Mouse (Mus musculus): ENCODE data around the gene Smim5. TPM values are rescaled to one million over a fixed set of nuclear protein-coding genes. Genes with fewer than 3 reads are reported as not detected.

Gene Smim5
- total and polyA plus RNA-seq, 3 experiments, result 0.42 to 1.4 (median 0.98) TPM

- peak; percentile 75 for DNase-seq (ENCODE audit: extremely low read depth)
- in situ Hi-C loops (cut with MboI; ENCODE audit: low pct_ligation_motif_present, low pct_unique_long_range_greater_than_20kb, low sequenced_read_pairs), result no loop called here
- Histone ChIP-seq H3K27ac (ENCODE audit: insufficient read depth, low read depth) (no peak overlapping the region), H3K4me2 (ENCODE audit: insufficient read depth, low read depth, poor library complexity, severe bottlenecking) (no peak overlapping the region), H3K9me3 (replicated peaks; ENCODE audit: low read length) (no peaks in the 10 kb centered on the region), H3K36me3 (replicated peaks in 1 of 2; ENCODE audit: control insufficient read depth in 1 of 2, insufficient read depth in 1 of 2, low read length in 1 of 2) (peaks cover 36 to 86% of the 10 kb centered on the region in 2 experiments), H3K4me3 (replicated peaks in 1 of 3; ENCODE audit: low read depth in 2 of 3, low read length in 2 of 3, poor library complexity in 1 of 3) (no peak overlapping the region), H3K79me2 (replicated peaks; ENCODE audit: control insufficient read depth, extremely low read depth, insufficient read depth, poor library complexity, severe bottlenecking) (no peaks in the 10 kb centered on the region), H3K4me1 (ENCODE audit: control insufficient read depth in 1 of 2, insufficient read depth in 2 of 2) (peaks cover 14 to 65% of the 10 kb centered on the region in 2 experiments), H3K9ac (ENCODE audit: insufficient read depth, low read depth) (no peak overlapping the region), H3K27me3 (replicated peaks) (no peaks in the 10 kb centered on the region)
- TF ChIP-seq NRF1 (IDR thresholded peaks at IDR 0.05; ENCODE audit: low read depth, low read length), result no peak
- TF ChIP-seq GABPA (IDR thresholded peaks at IDR 0.05; ENCODE audit: insufficient replicate concordance, low read depth, low read length), result no peak
- TF ChIP-seq MEF2A (IDR thresholded peaks at IDR 0.05; ENCODE audit: borderline replicate concordance, low read depth, low read length), result no peak
- peak; percentile 14; the same call in 1 of the 2 replicates for TF ChIP-seq MAX (IDR thresholded peaks at IDR 0.05; ENCODE audit: low read length)
- TF ChIP-seq JUN (IDR thresholded peaks at IDR 0.05; ENCODE audit: insufficient read depth, low read depth, low read length), result no peak
- no peak for TF ChIP-seq ZC3H11A (IDR thresholded peaks at IDR 0.05; ENCODE audit: low read depth, low read length)
- no peak for TF ChIP-seq POLR2A (IDR thresholded peaks at IDR 0.05; ENCODE audit: low read depth, low read length)
- TF ChIP-seq ZKSCAN1 (IDR thresholded peaks at IDR 0.05; ENCODE audit: borderline replicate concordance, low read depth, low read length), result no peak
- TF ChIP-seq E2F4 (IDR thresholded peaks at IDR 0.05; ENCODE audit: insufficient replicate concordance, low read depth, low read length), result no peak
- TF ChIP-seq KAT2A (IDR thresholded peaks at IDR 0.05; ENCODE audit: insufficient replicate concordance, low read length), result no peak
- TF ChIP-seq RAD21 (IDR thresholded peaks at IDR 0.05; ENCODE audit: low read depth, low read length), result peak; percentile 33
- peak; percentile 80 to 95 for TF ChIP-seq CTCF (conservative IDR thresholded peaks at IDR 0.05 in 1 of 2, IDR thresholded peaks at IDR 0.05 in 1 of 2; ENCODE audit: low read depth in 2 of 2, low read length in 2 of 2)
- TF ChIP-seq CHD1 (IDR thresholded peaks at IDR 0.05; ENCODE audit: low read depth, low read length), result no peak
- no peak for TF ChIP-seq SIN3A (IDR thresholded peaks at IDR 0.05; ENCODE audit: low read length)
- TF ChIP-seq HCFC1 (IDR thresholded peaks at IDR 0.05; ENCODE audit: low read depth, low read length), result no peak
- TF ChIP-seq USF1 (IDR thresholded peaks at IDR 0.05; ENCODE audit: low read depth, low read length), result no peak
- 0 out of 2 replicates have a peak, but pooled peaks have one; percentile 8 for TF ChIP-seq IRF4 (IDR thresholded peaks at IDR 0.05; ENCODE audit: low read depth, low read length)
- TF ChIP-seq POLR2AphosphoS2 (IDR thresholded peaks at IDR 0.05; ENCODE audit: low read depth, low read length), result no peak
- TF ChIP-seq ZMIZ1 (IDR thresholded peaks at IDR 0.05; ENCODE audit: low read depth, low read length), result no peak
- no peak for TF ChIP-seq MAZ (IDR thresholded peaks at IDR 0.05; ENCODE audit: low read depth, low read length)
- TF ChIP-seq ZNF384 (IDR thresholded peaks at IDR 0.05; ENCODE audit: low read depth, low read length), result no peak
- no peak for TF ChIP-seq BHLHE40 (IDR thresholded peaks at IDR 0.05; ENCODE audit: low read depth, low read length)
- no peak for TF ChIP-seq ELF1 (IDR thresholded peaks at IDR 0.05; ENCODE audit: low read depth, low read length)
- no peak for TF ChIP-seq TBP (conservative IDR thresholded peaks at IDR 0.05; ENCODE audit: low read depth, low read length)
- TF ChIP-seq SMC3 (IDR thresholded peaks at IDR 0.05; ENCODE audit: low read depth, low read length), result peak; percentile 59
- TF ChIP-seq JUND (conservative IDR thresholded peaks at IDR 0.05; ENCODE audit: low read depth, low read length), result no peak
- no peak; the same call in 1 of the 2 replicates for TF ChIP-seq MXI1 (IDR thresholded peaks at IDR 0.05; ENCODE audit: low read depth, low read length)
- no peak for TF ChIP-seq EP300 (IDR thresholded peaks at IDR 0.05; ENCODE audit: low read length)
- no peak for TF ChIP-seq ETS1 (conservative IDR thresholded peaks at IDR 0.05; ENCODE audit: low read depth, low read length)
- TF ChIP-seq RCOR1 (conservative IDR thresholded peaks at IDR 0.05; ENCODE audit: low read depth, low read length), result no peak
- no peak for TF ChIP-seq UBTF (IDR thresholded peaks at IDR 0.05; ENCODE audit: low read depth, low read length)
- no peak for TF ChIP-seq TCF12 (IDR thresholded peaks at IDR 0.05; ENCODE audit: low read depth, low read length)
- TF ChIP-seq MAFK (IDR thresholded peaks at IDR 0.05; ENCODE audit: insufficient replicate concordance, low read length), result no peak
- no peak for TF ChIP-seq CHD2 (IDR thresholded peaks at IDR 0.05; ENCODE audit: low read length)
- no peak for TF ChIP-seq USF2 (conservative IDR thresholded peaks at IDR 0.05; ENCODE audit: low read depth, low read length)
- TF ChIP-seq MYC (IDR thresholded peaks at IDR 0.05; ENCODE audit: low read depth, low read length), result no peak
- TF ChIP-seq PAX5 (IDR thresholded peaks at IDR 0.05; ENCODE audit: low read length), result no peak
- TF ChIP-seq NELFE (IDR thresholded peaks at IDR 0.05; ENCODE audit: low read depth, low read length), result peak; percentile 48; the same call in 1 of the 2 replicates
- dilution Hi-C loops (cut with MboI; ENCODE audit: extremely low pct_ligation_motif_present, extremely low pct_unique_long_range_greater_than_20kb, low sequenced_read_pairs), result no loop called here
Measured at GRCm38 (mm10) chr11:115898886-115899285, 880 bp upstream of the Smim5 start.

Data from CH12.LX (cell line).